Mouse (Mus musculus) stomach, postnatal 0 days (tissue): ENCODE data around the gene Ptpn14.

Experiments used
- CTCF ChIP-seq: IDR thresholded peaks from 2 replicates; pipeline ENCODE4 v1.5.1; 2016; ENCODE audit warnings: antibody characterized with exemption, low read depth, mild to moderate bottlenecking, moderate library complexity
- EP300 ChIP-seq: optimal IDR thresholded peaks from 2 replicates; pipeline ENCODE3; 2016; ENCODE audit warnings: antibody characterized with exemption

GRCm38 (mm10) chr1:189709001-189709400 is 19.1 kb upstream of the Ptpn14 start:
- TF ChIP-seq CTCF (no peak), EP300 (no peak)
